Mouse (Mus musculus) liver, embryonic 15.5 days (tissue): Measurements from ENCODE around the gene Dchs1. TPM values are rescaled to one million over a fixed set of nuclear protein-coding genes. Genes with fewer than 3 reads are reported as not detected.
"Not testable (repeated sequence)": the region's sequence is repeated elsewhere in the genome, so short reads cannot be mapped to it uniquely, and the experiment has no call there.

Experiments
- ATAC-seq: fragments of 200-750 bp; cut with Nextera tagmentation; 2 replicates; pipeline ENCODE4 v1.8.0; 2017; ENCODE audit warnings: moderate number of reproducible peaks, mild to moderate bottlenecking, moderate library complexity; ENCODE audit not compliant: insufficient read depth
- H3K27ac ChIP-seq: fragments of 300-500 bp; sonication (generic); replicated peaks from 2 replicates; pipeline ENCODE4 v1.5.1; 2015; ENCODE audit warnings: mild to moderate bottlenecking, inconsistent platforms
- H3K27me3 ChIP-seq: fragments of 300-500 bp; sonication (generic); 2 replicates; pipeline ENCODE4 v1.6.1; 2015; ENCODE audit warnings: mild to moderate bottlenecking, inconsistent platforms
- H3K36me3 ChIP-seq: fragments of 300-500 bp; sonication (generic); replicated peaks from 2 replicates; pipeline ENCODE4 v1.6.1; 2015; ENCODE audit warnings: moderate library complexity, mild to moderate bottlenecking, inconsistent platforms
- H3K4me1 ChIP-seq: fragments of 300-500 bp; sonication (generic); replicated peaks from 2 replicates; pipeline ENCODE4 v1.6.1; 2015; ENCODE audit warnings: inconsistent platforms
- H3K4me2 ChIP-seq: fragments of 300-500 bp; sonication (generic); 2 replicates; pipeline ENCODE4 v1.6.1; 2015; ENCODE audit warnings: moderate library complexity, mild to moderate bottlenecking, inconsistent platforms
- H3K4me3 ChIP-seq: fragments of 300-500 bp; sonication (generic); replicated peaks from 2 replicates; pipeline ENCODE4 v1.5.1; 2015; ENCODE audit warnings: mild to moderate bottlenecking, inconsistent platforms
- H3K9ac ChIP-seq: fragments of 300-500 bp; sonication (generic); 2 replicates; pipeline ENCODE4 v1.6.1; 2015; ENCODE audit warnings: moderate library complexity, mild to moderate bottlenecking, inconsistent platforms
- H3K9me3 ChIP-seq: fragments of 300-500 bp; sonication (generic); replicated peaks from 2 replicates; pipeline ENCODE4 v1.6.1; 2016; ENCODE audit warnings: inconsistent platforms
- WGBS: fragments of 180-500 bp; shearing (Covaris S2); methylation state at CpG from one replicate; pipeline ENCODE4 v1.1.7; 2015; ENCODE audit warnings: mixed read lengths; ENCODE audit not compliant: insufficient replicate concordance; 5-methylcytosine and 5-hydroxymethylcytosine counted together
- polyA plus RNA-seq: library from polyadenylated mRNA; unstranded; fragments of >200 nt; fragmentation: Nextera tagmentation; extraction: Ambion mirVana; gene quantifications from 2 replicates; pipeline ENCODE4 v1.2.1, GENCODE M21; 2015

The Dchs1 gene
- polyA plus RNA-seq, 1 experiment from 2014 or later: 0.76 TPM

- Histone ChIP-seq H3K9me3 (no peaks in the 10 kb centered on the region), H3K36me3 (peaks cover 49% of the 10 kb centered on the region), H3K27me3 (no peaks in the 10 kb centered on the region), H3K27ac (no peak overlapping the region), H3K4me3 (no peak overlapping the region), H3K9ac (no peak overlapping the region), H3K4me1 (peaks cover 61% of the 10 kb centered on the region), H3K4me2 (no peak overlapping the region)
- WGBS: 79% methylated on average over 9 of the region's 9 CpGs
- ATAC-seq: no peak
These were observed 45.5 kb downstream of the Dchs1 start for GRCm38 (mm10) chr7:105741978-105742377.

GRCm38 (mm10) chr7:105740851-105741250 lies 46.6 kb downstream of the Dchs1 start:
- Histone ChIP-seq H3K9ac (no peak overlapping the region), H3K9me3 (no peaks in the 10 kb centered on the region), H3K4me2 (no peak overlapping the region), H3K27ac (no peak overlapping the region), H3K36me3 (peaks cover 39% of the 10 kb centered on the region), H3K4me3 (no peak overlapping the region), H3K27me3 (no peaks in the 10 kb centered on the region), H3K4me1 (peaks cover 64% of the 10 kb centered on the region)
- ATAC-seq: no peak
- 78% methylated on average over 6 of the region's 6 CpGs for WGBS

GRCm38 (mm10) chr7:105740089-105740795 lies 47.2 kb downstream of the Dchs1 start:
- WGBS: 80% methylated on average over 13 of the region's 13 CpGs
- Histone ChIP-seq H3K4me1 (peaks cover 67% of the 10 kb centered on the region), H3K36me3 (peaks cover 39% of the 10 kb centered on the region), H3K9me3 (no peaks in the 10 kb centered on the region), H3K4me2 (no peak overlapping the region), H3K27me3 (no peaks in the 10 kb centered on the region), H3K9ac (no peak overlapping the region), H3K4me3 (no peak overlapping the region), H3K27ac (no peak overlapping the region)
- no peak for ATAC-seq

GRCm38 (mm10) chr7:105738948-105739347 lies 48.5 kb downstream of the Dchs1 start:
- WGBS: 32% methylated on average over 3 of the region's 3 CpGs
- H3K9ac ChIP-seq: peak overlapping the region; percentile 33
- H3K4me2 ChIP-seq: peak overlapping the region; percentile 95
- peaks cover 48% of the 10 kb centered on the region for H3K36me3 ChIP-seq
- no peaks in the 10 kb centered on the region for H3K9me3 ChIP-seq
- peaks cover 63% of the 10 kb centered on the region for H3K4me1 ChIP-seq
- no peaks in the 10 kb centered on the region for H3K27me3 ChIP-seq
- peak overlapping the region; percentile 92 for H3K4me3 ChIP-seq
- peak overlapping the region; percentile 72 for H3K27ac ChIP-seq
- no peak for ATAC-seq

- Histone ChIP-seq H3K27me3 (no peaks in the 10 kb centered on the region), H3K27ac (peak overlapping the region; percentile 72), H3K9me3 (no peaks in the 10 kb centered on the region), H3K4me1 (peaks cover 59% of the 10 kb centered on the region), H3K4me2 (peak overlapping the region; percentile 95), H3K4me3 (peak overlapping the region; percentile 92), H3K9ac (peak overlapping the region; percentile 33), H3K36me3 (peaks cover 55% of the 10 kb centered on the region)
- 21% methylated on average over 2 of the region's 2 CpGs for WGBS
- ATAC-seq: no peak
These were observed 49.2 kb downstream of the Dchs1 start for GRCm38 (mm10) chr7:105738286-105738685.

- Histone ChIP-seq H3K27me3 (no peaks in the 10 kb centered on the region), H3K4me2 (peak overlapping the region; percentile 95), H3K9me3 (no peaks in the 10 kb centered on the region), H3K27ac (peak overlapping the region; percentile 88), H3K36me3 (peaks cover 56% of the 10 kb centered on the region), H3K9ac (peak overlapping the region; percentile 91), H3K4me3 (peak overlapping the region; percentile 92), H3K4me1 (peaks cover 52% of the 10 kb centered on the region)
- WGBS: 26% methylated on average over 3 of the region's 3 CpGs
- no peak for ATAC-seq
These were observed 49.8 kb downstream of the Dchs1 start for GRCm38 (mm10) chr7:105737648-105738047.

GRCm38 (mm10) chr7:105736911-105737521 lies 50.4 kb downstream of the Dchs1 start, which contains the start of gene Rrp8:
Rrp8 (minus strand) TSS chr7:105737385.
- H3K9me3 ChIP-seq: no peaks in the 10 kb centered on the region
- peak within 1 kb of the TSS; percentile 92 for H3K4me3 ChIP-seq
- H3K36me3 ChIP-seq: peaks cover 56% of the 10 kb centered on the region
- peak; percentile 33 for ATAC-seq
- peaks cover 47% of the 10 kb centered on the region for H3K4me1 ChIP-seq
- peak within 1 kb of the TSS; percentile 95 for H3K4me2 ChIP-seq
- no peaks in the 10 kb centered on the region for H3K27me3 ChIP-seq
- peak within 1 kb of the TSS; percentile 91 for H3K9ac ChIP-seq
- H3K27ac ChIP-seq: peak within 1 kb of the TSS; percentile 88
- under 1% methylated on average over 30 of the region's 30 CpGs for WGBS

GRCm38 (mm10) chr7:105736264-105736901 lies 51.1 kb downstream of the Dchs1 start, which contains the start of gene Ilk:
Ilk (plus strand) TSS chr7:105736592.
- Histone ChIP-seq H3K27ac (peak within 1 kb of the TSS; percentile 88), H3K4me1 (peaks cover 47% of the 10 kb centered on the region), H3K27me3 (no peaks in the 10 kb centered on the region), H3K36me3 (peaks cover 56% of the 10 kb centered on the region), H3K9ac (peak within 1 kb of the TSS; percentile 91), H3K4me3 (peak within 1 kb of the TSS; percentile 92), H3K9me3 (no peaks in the 10 kb centered on the region), H3K4me2 (peak within 1 kb of the TSS; percentile 95)
- peak; percentile 99 for ATAC-seq
- under 1% methylated on average over 59 of the region's 62 CpGs for WGBS

GRCm38 (mm10) chr7:105735464-105735863 lies 52.0 kb downstream of the Dchs1 start:
- not testable (repeated sequence) for H3K27me3 ChIP-seq, ATAC-seq, H3K9me3 ChIP-seq
- Histone ChIP-seq H3K9ac (peak overlapping the region; percentile 91), H3K4me1 (peaks cover 47% of the 10 kb centered on the region), H3K36me3 (peaks cover 56% of the 10 kb centered on the region), H3K27ac (peak overlapping the region; percentile 88; the same call in 1 of the 2 replicates), H3K4me2 (peak overlapping the region; percentile 95), H3K4me3 (peak overlapping the region; percentile 92)
- WGBS: 25% methylated on average over 4 of the region's 4 CpGs

- peaks cover 42% of the 10 kb centered on the region for H3K4me1 ChIP-seq
- H3K27me3 ChIP-seq: no peaks in the 10 kb centered on the region
- peaks cover 53% of the 10 kb centered on the region for H3K36me3 ChIP-seq
- ATAC-seq: no peak
- H3K4me2 ChIP-seq: peak overlapping the region; percentile 95
- H3K27ac ChIP-seq: no peak overlapping the region; the same call in 1 of the 2 replicates
- 76% methylated on average over 8 of the region's 8 CpGs for WGBS
- H3K9me3 ChIP-seq: no peaks in the 10 kb centered on the region
- H3K9ac ChIP-seq: 0 out of 2 replicates have a peak overlapping the region, but pooled peaks have one; percentile 91
- 0 out of 2 replicates have a peak overlapping the region, but pooled peaks have one; percentile 92 for H3K4me3 ChIP-seq
These were observed 52.6 kb downstream of the Dchs1 start for GRCm38 (mm10) chr7:105734826-105735225.

GRCm38 (mm10) chr7:105733836-105734235 lies 53.6 kb downstream of the Dchs1 start:
- Histone ChIP-seq H3K27me3 (no peaks in the 10 kb centered on the region), H3K36me3 (peaks cover 53% of the 10 kb centered on the region), H3K4me1 (peaks cover 32% of the 10 kb centered on the region), H3K4me3 (no peak overlapping the region), H3K4me2 (no peak overlapping the region), H3K27ac (no peak overlapping the region), H3K9me3 (no peaks in the 10 kb centered on the region), H3K9ac (no peak overlapping the region)
- ATAC-seq: no peak
- 87% methylated on average over 11 of the region's 11 CpGs for WGBS
